ENCODE assay signal across 17 mouse cellular contexts in genomic region chr12:117736928-117737327, GRCm38 (mm10).
DNase-seq lines count a peak whose midpoint lies in the region; ATAC-seq and TF ChIP-seq lines count a peak whose summit lies in the region.
"Had no signal": no experiment of that assay in that cellular context is flagged by ENCODE, and none has a peak within 500 bp of the region (broad histone marks: within the 10 kb centered on the region; RNA-seq: fewer than 3 reads in every experiment).

No protein-coding gene starts in this region.

- intact Hi-C loops in heart, postnatal 25 days (cut with DNase I): no loop called here

- H3K4me2 ChIP-seq in forebrain, embryonic 14.5 days (ENCODE audit: low read length): no peak overlapping the region
- H3K4me2 ChIP-seq in midbrain, embryonic 13.5 days (replicated peaks): no peak overlapping the region
- H3K4me2 ChIP-seq in liver, postnatal 0 days (ENCODE audit: low read depth, low read length): no peak overlapping the region
- H3K4me2 ChIP-seq: liver, embryonic 12.5 days had no signal

- peak overlapping the region; percentile 62; the same call in 1 of the 2 replicates for H3K27ac ChIP-seq in heart, embryonic 10.5 days
- peak overlapping the region; percentile 44; the same call in 1 of the 2 replicates for H3K27ac ChIP-seq in forebrain, embryonic 14.5 days (ENCODE audit: low read depth, low read length)
- peak overlapping the region; percentile 76 for H3K27ac ChIP-seq in midbrain, embryonic 13.5 days
- no peak overlapping the region for H3K27ac ChIP-seq in liver, postnatal 0 days (ENCODE audit: low read depth)
- H3K27ac ChIP-seq: left cerebral cortex, adult 2 months; liver, embryonic 12.5 days had no signal

- H3K27me3 ChIP-seq in heart, embryonic 10.5 days (ENCODE audit: insufficient read depth, poor library complexity, severe bottlenecking): no peaks in the 10 kb centered on the region
- no peaks in the 10 kb centered on the region for H3K27me3 ChIP-seq in forebrain, embryonic 14.5 days (replicated peaks; ENCODE audit: control insufficient read depth, insufficient read depth, low read length)
- H3K27me3 ChIP-seq in midbrain, embryonic 13.5 days: no peaks in the 10 kb centered on the region
- no peaks in the 10 kb centered on the region for H3K27me3 ChIP-seq in liver, postnatal 0 days (ENCODE audit: insufficient read depth, low read length)
- H3K27me3 ChIP-seq: liver, embryonic 12.5 days had no signal

- TF ChIP-seq EP300 in liver, postnatal 0 days (IDR thresholded peaks at IDR 0.05; ENCODE audit: low read depth): no peak

- 0 out of 2 replicates have a peak, but pooled peaks cover 3% of the 10 kb centered on the region for H3K36me3 ChIP-seq in heart, embryonic 10.5 days
- peaks cover 13% of the 10 kb centered on the region; the same call in 1 of the 2 replicates for H3K36me3 ChIP-seq in forebrain, embryonic 14.5 days (ENCODE audit: control insufficient read depth, insufficient read depth, low read length)
- peaks cover 19% of the 10 kb centered on the region; the same call in 1 of the 2 replicates for H3K36me3 ChIP-seq in midbrain, embryonic 13.5 days
- H3K36me3 ChIP-seq in liver, postnatal 0 days (replicated peaks; ENCODE audit: insufficient read depth, low read length): no peaks in the 10 kb centered on the region
- H3K36me3 ChIP-seq: liver, embryonic 12.5 days had no signal

- H3K4me1 ChIP-seq in heart, embryonic 10.5 days: peaks cover 47% of the 10 kb centered on the region
- peaks cover 16% of the 10 kb centered on the region for H3K4me1 ChIP-seq in forebrain, embryonic 14.5 days (ENCODE audit: control insufficient read depth, insufficient read depth, low read length)
- H3K4me1 ChIP-seq in midbrain, embryonic 13.5 days (replicated peaks): peaks cover 35% of the 10 kb centered on the region
- no peaks in the 10 kb centered on the region for H3K4me1 ChIP-seq in liver, postnatal 0 days (ENCODE audit: insufficient read depth)
- H3K4me1 ChIP-seq: liver, embryonic 12.5 days had no signal

- no peaks in the 10 kb centered on the region for H3K9me3 ChIP-seq in heart, embryonic 10.5 days
- no peaks in the 10 kb centered on the region for H3K9me3 ChIP-seq in forebrain, embryonic 14.5 days (replicated peaks; ENCODE audit: control insufficient read depth, low read length)
- no peaks in the 10 kb centered on the region for H3K9me3 ChIP-seq in midbrain, embryonic 13.5 days
- no peaks in the 10 kb centered on the region for H3K9me3 ChIP-seq in liver, postnatal 0 days (ENCODE audit: low read length)
- H3K9me3 ChIP-seq: liver, embryonic 12.5 days had no signal

- no peak overlapping the region for H3K4me3 ChIP-seq in heart, embryonic 10.5 days
- no peak overlapping the region for H3K4me3 ChIP-seq in forebrain, embryonic 14.5 days (ENCODE audit: low read depth, low read length)
- H3K4me3 ChIP-seq in midbrain, embryonic 13.5 days (replicated peaks): no peak overlapping the region
- no peak overlapping the region for H3K4me3 ChIP-seq in liver, postnatal 0 days (ENCODE audit: low read depth, low read length)
- H3K4me3 ChIP-seq: left cerebral cortex, adult 2 months; liver, embryonic 12.5 days; myocyte had no signal

- DNase-seq in heart, embryonic 10.5 days (ENCODE audit: low spot score): no peak
- DNase-seq in heart, postnatal 25 days (ENCODE audit: low spot score): no peak
- DNase-seq in ES-CJ7 (ENCODE audit: low read depth, low spot score): peak; percentile 48
- peak; percentile 82 for DNase-seq in forebrain, embryonic 14.5 days (ENCODE audit: low spot score)
- no peak for DNase-seq in layer of hippocampus, postnatal 14 days (ENCODE audit: low spot score in 2 of 2)
- no peak for DNase-seq in thymus, postnatal 25 days
- no peak for DNase-seq in liver, postnatal 0 days
- DNase-seq: adrenal gland, postnatal 10 days; cerebellum, adult 11-12 months; kidney, adult 11 months; kidney, postnatal 4 days; right cerebral cortex, postnatal 25 days; thymus, postnatal 36 days had no signal

- ATAC-seq in forebrain, embryonic 14.5 days: peak; percentile 95
- ATAC-seq in midbrain, embryonic 13.5 days: peak; percentile 92
- no peak for ATAC-seq in liver, postnatal 0 days
- ATAC-seq: liver, embryonic 12.5 days had no signal

- no peak overlapping the region for H3K9ac ChIP-seq in forebrain, embryonic 14.5 days (ENCODE audit: low read length)
- no peak overlapping the region for H3K9ac ChIP-seq in midbrain, embryonic 13.5 days (replicated peaks)
- no peak overlapping the region for H3K9ac ChIP-seq in liver, postnatal 0 days (replicated peaks)
- H3K9ac ChIP-seq: liver, embryonic 12.5 days had no signal

- no peak for TF ChIP-seq CTCF in liver, postnatal 0 days (IDR thresholded peaks at IDR 0.05; ENCODE audit: low read depth)

- WGBS in heart, embryonic 10.5 days: 48% methylated on average over 2 of the region's 2 CpGs
- WGBS in forebrain, embryonic 14.5 days: 9% methylated on average over 2 of the region's 2 CpGs
- WGBS in midbrain, embryonic 13.5 days: 28% methylated on average over 2 of the region's 2 CpGs
- 67% methylated on average over 2 of the region's 2 CpGs for WGBS in liver, postnatal 0 days (ENCODE audit: insufficient replicate concordance)

Comparison
In these comparisons a context has a peak if more than half of its experiments do, and no peak if none do; other contexts are left out.
1. DNase-seq: peak in ES-CJ7 (single experiment) and forebrain, embryonic 14.5 days (single experiment); none in heart, embryonic 10.5 days (single experiment), heart, postnatal 25 days (single experiment), layer of hippocampus, postnatal 14 days (0 of 2), thymus, postnatal 25 days (single experiment) and liver, postnatal 0 days (single experiment).